Mouse (Mus musculus): ENCODE data around the gene Sp1.

Gene Sp1

DNA sequence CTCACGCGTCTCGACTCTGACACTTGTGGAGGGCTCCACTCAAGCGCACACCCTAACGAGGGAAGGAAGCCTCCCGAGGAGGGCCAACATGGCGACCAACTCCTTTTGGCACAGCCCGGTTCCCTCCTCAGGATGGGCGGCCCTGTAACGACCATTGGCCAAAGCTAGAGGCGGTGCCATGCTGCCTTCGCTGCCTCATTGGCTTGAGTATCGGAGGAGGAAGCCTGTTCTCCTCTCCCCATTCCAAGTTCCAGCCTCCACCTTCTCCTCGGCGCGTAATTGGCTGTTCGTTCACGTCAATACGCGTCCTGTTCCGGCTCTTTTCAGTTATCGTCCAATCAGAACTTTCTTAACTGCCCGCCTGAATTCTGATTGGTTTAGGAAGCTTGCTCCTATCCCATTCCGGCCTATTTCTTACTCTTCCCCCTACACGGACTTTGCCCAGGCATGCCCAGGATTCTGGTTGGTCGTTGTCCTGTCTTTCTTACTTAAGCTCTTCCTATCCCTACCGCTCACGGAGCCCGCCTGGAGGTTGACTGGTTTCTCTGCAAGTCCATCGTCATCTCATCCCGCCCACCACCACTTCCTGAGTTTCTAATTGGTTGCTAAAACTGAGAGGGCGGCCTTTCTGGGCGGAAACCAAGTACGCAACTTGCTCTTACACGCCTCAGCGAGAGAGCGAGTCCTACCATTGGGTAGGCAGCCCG is at the start of gene Sp1:
TSS of gene Sp1 (plus strand) at position 655 of the 707 bp plus-strand sequence.
- DNase-seq, result peak; percentile 100

- DNase-seq, result no peak
Observed at GRCm38 (mm10) chr15:102356501-102357325, 49.2 kb upstream of the Sp1 start.

- DNase-seq, result no peak
Observed at GRCm38 (mm10) chr15:102358126-102358525, 47.8 kb upstream of the Sp1 start.

- no peak for DNase-seq
Observed at GRCm38 (mm10) chr15:102358834-102359233, 47.1 kb upstream of the Sp1 start.

GRCm38 (mm10) chr15:102362648-102363047 is 43.3 kb upstream of the Sp1 start:
- no peak for DNase-seq

DNA sequence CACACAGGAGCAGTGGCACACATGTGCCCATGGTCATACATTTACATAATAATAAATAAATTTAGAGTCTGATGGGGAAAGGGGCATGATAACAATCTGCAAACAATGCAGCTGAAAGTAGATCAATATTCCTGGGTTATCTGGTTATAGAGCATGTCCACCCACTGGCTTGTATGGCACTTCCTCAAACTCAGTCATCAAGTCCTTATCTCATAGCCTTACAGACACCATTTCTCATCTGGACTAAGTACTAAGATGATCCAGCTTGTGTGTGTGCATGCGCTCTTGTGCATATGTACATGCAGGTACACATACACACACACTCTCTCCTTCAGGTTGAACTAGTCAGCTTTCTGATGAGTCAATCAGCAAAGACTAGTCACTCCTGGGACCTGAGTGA is 41.3 kb upstream of the Sp1 start:
- no peak for DNase-seq

DNA sequence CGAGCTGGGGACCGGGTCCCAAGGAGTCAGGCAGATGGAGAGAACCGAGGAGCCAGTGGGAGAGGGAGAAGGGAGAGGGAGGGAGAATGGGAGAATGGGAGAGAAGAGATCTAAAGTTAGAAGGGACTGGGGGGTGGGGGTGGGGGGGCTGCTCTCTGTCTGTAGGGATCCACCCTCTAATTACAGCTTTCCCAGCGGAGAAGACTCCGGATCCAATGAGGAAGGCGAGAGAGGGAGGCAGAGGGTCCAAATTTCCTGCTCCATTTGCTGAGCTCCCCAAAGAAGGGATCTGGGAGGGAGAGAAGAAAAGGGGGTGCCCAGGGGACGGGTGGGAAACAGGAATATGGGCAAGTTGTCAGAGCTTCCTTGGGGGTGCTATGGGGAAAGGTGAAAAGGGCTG is 39.7 kb upstream of the Sp1 start:
- no peak for DNase-seq

GRCm38 (mm10) chr15:102366733-102367344 is 39.1 kb upstream of the Sp1 start, which contains the start of gene Sp7:
Gene Sp7, minus strand, starts transcription at chr15:102367182.
- no peak for DNase-seq

GRCm38 (mm10) chr15:102369972-102370371 is 36.0 kb upstream of the Sp1 start:
- no peak for DNase-seq

GRCm38 (mm10) chr15:102370727-102371126 is 35.2 kb upstream of the Sp1 start:
- no peak for DNase-seq

DNA sequence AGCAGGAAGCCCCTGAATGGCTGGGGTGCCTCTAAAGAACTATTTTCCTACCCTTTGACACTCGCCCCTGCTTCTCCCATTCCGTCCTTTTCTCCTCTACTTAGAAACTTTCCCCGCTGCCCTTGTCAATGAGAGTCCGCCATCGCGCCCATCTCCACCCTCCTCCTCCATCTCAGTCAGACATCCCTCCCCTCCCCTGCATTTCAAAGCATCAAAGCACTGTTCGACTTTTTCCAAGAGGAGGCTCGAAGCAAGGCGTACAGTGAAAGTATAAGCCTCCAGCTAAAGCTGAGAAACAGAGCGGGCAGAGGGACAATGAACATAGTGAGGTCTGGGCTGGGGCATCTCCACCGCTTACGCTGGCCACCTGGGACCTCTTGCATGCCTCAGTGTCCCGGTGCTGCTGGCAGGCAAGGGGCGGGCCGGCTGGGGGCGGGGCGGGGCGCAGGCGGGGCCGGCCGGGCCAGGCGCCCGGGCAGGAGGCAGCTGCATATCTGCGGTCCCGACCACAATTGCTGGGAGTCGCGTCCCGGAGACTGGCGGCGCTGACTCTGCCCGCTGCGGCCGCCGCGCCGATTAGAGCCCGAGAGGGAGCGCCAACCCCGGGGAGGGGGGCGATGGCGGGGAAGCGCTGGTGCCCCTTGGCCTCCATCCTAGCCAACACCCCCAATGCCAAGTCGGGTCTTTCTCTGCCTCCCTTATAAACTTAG is 29.3 kb upstream of the Sp1 start:
- peak; percentile 27 for DNase-seq

GRCm38 (mm10) chr15:102377163-102377543 is 28.8 kb upstream of the Sp1 start:
- peak; percentile 40 for DNase-seq

DNA sequence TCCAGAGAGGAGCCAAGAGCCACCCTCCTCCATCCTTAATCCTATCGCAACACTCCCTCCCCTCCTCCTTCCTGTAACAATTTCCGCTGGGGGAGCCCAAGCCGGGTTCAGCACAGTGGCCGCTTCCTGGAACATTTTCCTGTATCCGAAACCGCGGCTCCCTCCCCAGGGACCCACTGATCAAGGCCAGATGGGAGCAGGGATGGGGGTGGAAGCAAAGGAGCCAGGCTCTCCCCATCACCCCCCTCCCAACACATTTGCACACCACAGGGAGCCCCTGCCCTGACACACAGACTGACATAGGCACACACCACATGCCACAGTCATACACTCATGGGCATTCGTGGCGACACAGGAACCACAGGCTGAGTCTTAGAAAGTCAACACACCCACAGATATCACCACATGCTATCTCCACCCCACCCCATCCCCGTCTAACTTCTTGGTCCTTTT is 28.1 kb upstream of the Sp1 start:
- DNase-seq, result no peak

GRCm38 (mm10) chr15:102381575-102381974 is 24.4 kb upstream of the Sp1 start:
- peak; percentile 76 for DNase-seq

GRCm38 (mm10) chr15:102383671-102384070 is 22.3 kb upstream of the Sp1 start:
- DNase-seq, result no peak

DNA sequence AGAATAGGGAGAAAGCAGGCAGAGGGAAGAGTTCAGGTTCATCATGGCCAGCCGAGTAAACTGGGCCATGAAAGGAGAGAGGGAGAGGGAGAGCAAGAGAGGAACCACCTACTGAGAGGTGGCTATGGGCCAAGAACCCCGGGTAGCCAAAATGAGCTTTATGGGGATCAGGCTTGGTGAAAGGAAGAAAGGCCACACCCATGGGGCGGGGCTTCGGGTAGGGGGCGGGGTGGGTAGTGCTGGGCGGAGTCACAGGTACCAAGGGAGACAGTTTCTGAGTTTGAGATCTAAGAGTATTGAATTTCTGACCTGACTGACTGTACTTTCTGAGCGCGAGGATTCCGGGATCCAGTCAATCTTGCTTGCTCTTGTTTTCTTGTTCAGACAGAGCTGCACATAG is 19.3 kb upstream of the Sp1 start:
- no peak for DNase-seq

DNA sequence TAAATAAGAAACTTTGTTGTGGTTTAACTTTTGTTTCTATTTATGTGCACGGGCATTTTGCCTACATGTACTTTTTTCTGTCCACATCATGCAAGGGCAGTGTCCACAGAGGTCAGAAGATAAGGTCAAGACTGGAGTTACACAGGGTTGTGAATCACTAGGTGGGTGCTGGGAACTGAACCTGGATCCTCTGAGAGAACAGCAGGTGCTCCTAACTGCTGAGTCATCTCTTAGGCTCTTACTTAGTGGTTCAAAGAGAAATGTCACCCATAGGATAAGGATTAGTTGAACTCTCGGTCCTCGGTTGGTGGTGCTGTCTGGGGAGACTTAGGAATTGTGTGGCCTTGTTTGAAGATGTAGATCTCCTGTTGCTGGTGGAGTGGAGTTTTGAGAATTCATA is 17.0 kb upstream of the Sp1 start:
- no peak for DNase-seq

- no peak for DNase-seq
Observed at GRCm38 (mm10) chr15:102392520-102392919, 13.4 kb upstream of the Sp1 start.

GRCm38 (mm10) chr15:102393584-102394014 is 12.3 kb upstream of the Sp1 start:
- DNase-seq, result no peak

GRCm38 (mm10) chr15:102395061-102395460 is 10.9 kb upstream of the Sp1 start:
- DNase-seq, result no peak

- peak; percentile 23 for DNase-seq
Observed at GRCm38 (mm10) chr15:102398629-102399028, 7.3 kb upstream of the Sp1 start.

- DNase-seq, result peak; percentile 71
Observed at GRCm38 (mm10) chr15:102399229-102400221, 6.4 kb upstream of the Sp1 start.
